Mouse (Mus musculus): ENCODE data around the gene Olfr1317.

Olfr1317 gene

DNA sequence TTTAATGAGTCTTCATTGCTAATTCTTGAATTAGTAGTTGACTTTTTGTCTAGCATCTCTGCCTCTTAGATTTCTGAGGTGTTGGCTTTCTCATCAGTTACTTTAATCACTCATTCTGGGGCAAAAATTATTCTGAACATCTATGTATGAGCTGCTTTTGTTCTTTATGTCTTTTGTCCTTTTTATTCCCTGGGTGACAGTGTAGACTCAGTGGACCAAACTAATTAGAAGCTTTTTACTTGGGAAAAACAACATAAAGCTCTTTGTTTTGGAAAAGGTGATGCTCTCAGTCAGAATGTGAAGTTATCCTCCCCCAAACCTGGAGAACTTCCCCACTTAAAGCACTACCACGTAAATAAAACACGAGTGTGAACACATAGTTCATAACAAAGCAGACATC is at the start of gene Olfr1317:
Gene Olfr1317 (plus strand): TSS at position 301 of the 400 bp plus-strand sequence.
- DNase-seq (ENCODE audit: low read depth, low spot score): no peak

GRCm38 (mm10) chr2:112096681-112097080 is 43.4 kb upstream of the Olfr1317 start, which contains the start of gene Olfr1314:
Gene Olfr1314, minus strand, starts transcription at chr2:112096781.
- no peak for DNase-seq (ENCODE audit: low read depth, low spot score)

- no peak for DNase-seq (ENCODE audit: low read depth, low spot score)
These were observed 24.8 kb upstream of the Olfr1317 start, which contains the start of gene Olfr1315-ps1 for GRCm38 (mm10) chr2:112115340-112115739. Gene Olfr1315-ps1, minus strand, starts transcription at chr2:112115440.

DNA sequence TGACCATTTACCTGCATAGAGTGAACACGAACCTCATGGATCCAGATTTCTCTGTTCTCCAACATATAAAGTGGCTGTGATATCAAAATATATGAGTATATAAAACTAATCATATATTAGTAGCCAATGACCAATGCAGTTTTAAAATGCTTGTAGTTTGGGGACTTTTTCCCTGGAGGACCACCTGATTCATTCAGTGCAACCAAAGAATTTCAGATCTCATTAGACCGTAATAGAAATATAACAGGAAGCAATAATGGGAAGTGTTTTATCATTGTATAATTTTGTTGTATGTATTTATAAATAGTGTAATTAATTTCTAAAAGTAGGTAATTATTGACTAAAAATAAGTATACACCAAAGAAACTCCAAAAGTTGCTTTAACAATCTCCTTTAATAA is 5.3 kb upstream of the Olfr1317 start, which contains the start of gene Olfr1316:
Gene Olfr1316 (minus strand): TSS at position 101 of the 400 bp plus-strand sequence.
- DNase-seq (ENCODE audit: low read depth, low spot score): no peak

GRCm38 (mm10) chr2:112153898-112154297 is 13.8 kb downstream of the Olfr1317 start, which contains the start of gene Olfr1318:
Gene Olfr1318, plus strand, starts transcription at chr2:112154198.
- DNase-seq (ENCODE audit: low read depth, low spot score): no peak

Measured in CD4-positive helper T cell, adult 2 months (primary cell).